ENCODE assay signal across 23 mouse cellular contexts in genomic region chr11:29148901-29149300, GRCm38 (mm10). TPM values are rescaled to one million over a fixed set of nuclear protein-coding genes. Genes with fewer than 3 reads are reported as not detected.
A peak's percentile ranks its signal among the peaks of the same experiment; 100 is the strongest.
DNase-seq lines count a peak whose midpoint lies in the region; ATAC-seq and TF ChIP-seq lines count a peak whose summit lies in the region.
"Had no signal": no experiment of that assay in that cellular context is flagged by ENCODE, and none has a peak within 500 bp of the region (broad histone marks: within the 10 kb centered on the region; RNA-seq: fewer than 3 reads in every experiment).

No protein-coding gene starts in this region.

- H3K27me3 ChIP-seq in G1E (ENCODE audit: insufficient read depth, low read length) = no peaks in the 10 kb centered on the region
- no peaks in the 10 kb centered on the region for H3K27me3 ChIP-seq in kidney, embryonic 16.5 days (ENCODE audit: insufficient read depth, low read length)
- H3K27me3 ChIP-seq: embryonic facial prominence, embryonic 12.5 days; forebrain, embryonic 12.5 days; heart, embryonic 15.5 days; Patski had no signal

- 96% methylated on average over 2 of the region's 2 CpGs for WGBS in kidney, embryonic 16.5 days

- H3K36me3 ChIP-seq in G1E (replicated peaks) = peaks cover 68% of the 10 kb centered on the region
- peaks cover 24% of the 10 kb centered on the region for H3K36me3 ChIP-seq in kidney, embryonic 16.5 days (ENCODE audit: insufficient read depth, low read length)

- H3K4me2 ChIP-seq in kidney, embryonic 16.5 days (replicated peaks; ENCODE audit: low read depth, low read length) = no peak overlapping the region
- H3K4me2 ChIP-seq: embryonic facial prominence, embryonic 12.5 days; forebrain, embryonic 12.5 days; heart, embryonic 11.5 days; heart, embryonic 15.5 days; hindbrain, embryonic 14.5 days had no signal

- H3K9ac ChIP-seq in kidney, embryonic 16.5 days (replicated peaks; ENCODE audit: low read length) = no peak overlapping the region
- H3K9ac ChIP-seq: embryonic facial prominence, embryonic 12.5 days; forebrain, embryonic 12.5 days; heart, embryonic 15.5 days; hindbrain, embryonic 14.5 days had no signal

- peak; percentile 49; the same call in 1 of the 2 replicates for ATAC-seq in G1E (ENCODE audit: extremely low read depth, insufficient number of reproducible peaks, low FRiP score, poor library complexity, severe bottlenecking)
- peak; percentile 80 for ATAC-seq in granulocyte monocyte progenitor cell, adult 5-6 weeks (replicated peaks; ENCODE audit: poor library complexity, severe bottlenecking)
- ATAC-seq in neutrophil, adult 5-6 weeks (ENCODE audit: extremely low read depth, insufficient number of reproducible peaks, low FRiP score, poor library complexity, severe bottlenecking) = peak; percentile 66; the same call in 1 of the 2 replicates
- ATAC-seq in erythroblast, adult 5-6 weeks (replicated peaks; ENCODE audit: low FRiP score, poor library complexity, severe bottlenecking) = no peak
- no peak for ATAC-seq in kidney, embryonic 16.5 days (ENCODE audit: low FRiP score, low TSS enrichment)
- ATAC-seq: activated CD4-positive, CD25-positive, alpha-beta regulatory T cell, adult 4 months; forebrain, embryonic 16.5 days; Patski had no signal

- no peak for TF ChIP-seq CTCF in G1E (IDR thresholded peaks at IDR 0.05; ENCODE audit: low read depth, low read length)

- DNase-seq in A20 (ENCODE audit: low read depth, low spot score) (peak; percentile 53), G1E (ENCODE audit: low spot score) (no peak)
- no peak for DNase-seq in thymus, postnatal 10 days (ENCODE audit: low spot score in 2 of 2)
- DNase-seq: adrenal gland, adult 2 months; adrenal gland, postnatal 36 days; cerebellum, adult 11 months; cerebellum, adult 8-10 months; cerebellum, postnatal 14 days; gastrocnemius, postnatal 10 days; heart, adult 2 months had no signal

- no peak overlapping the region for H3K27ac ChIP-seq in kidney, embryonic 16.5 days (ENCODE audit: low read length)
- H3K27ac ChIP-seq: embryonic facial prominence, embryonic 12.5 days; forebrain, embryonic 12.5 days; heart, adult 2 months; heart, embryonic 15.5 days; hindbrain, embryonic 10.5 days; hindbrain, embryonic 14.5 days had no signal

- H3K4me3 ChIP-seq in G1E (ENCODE audit: low read depth, low read length) = no peak overlapping the region
- no peak overlapping the region for H3K4me3 ChIP-seq in kidney, embryonic 16.5 days (ENCODE audit: low read length)
- H3K4me3 ChIP-seq: embryonic facial prominence, embryonic 12.5 days; forebrain, embryonic 12.5 days; heart, adult 2 months; heart, embryonic 15.5 days; hindbrain, embryonic 10.5 days had no signal

- H3K9me3 ChIP-seq in G1E (replicated peaks) = no peaks in the 10 kb centered on the region
- H3K9me3 ChIP-seq in kidney, embryonic 16.5 days (ENCODE audit: low read length) = no peaks in the 10 kb centered on the region
- H3K9me3 ChIP-seq: embryonic facial prominence, embryonic 12.5 days; forebrain, embryonic 12.5 days; heart, embryonic 15.5 days; hindbrain, embryonic 10.5 days had no signal

- no peaks in the 10 kb centered on the region for H3K4me1 ChIP-seq in G1E (ENCODE audit: insufficient read depth, low read depth, low read length)
- no peaks in the 10 kb centered on the region for H3K4me1 ChIP-seq in kidney, embryonic 16.5 days (ENCODE audit: insufficient read depth, low read length)
- H3K4me1 ChIP-seq: embryonic facial prominence, embryonic 12.5 days; forebrain, embryonic 12.5 days; heart, embryonic 15.5 days; hindbrain, embryonic 10.5 days had no signal

RNA-seq across cellular contexts. Expression of gene Pnpt1, which starts 18.4 kb away (rescaled TPM):
- total RNA-seq in G1E (2014; fragmentation: Nextera tagmentation) (69.2 and 87.0 TPM in 2 replicates), G1E (2017) (67.6 and 68.7 TPM in 2 replicates)
- polyA plus RNA-seq in G1E (2012) = 202 and 234 TPM in 2 replicates
- total RNA-seq in granulocyte monocyte progenitor cell, adult 5-6 weeks (2014; fragmentation: Nextera tagmentation) = 41.0 and 45.3 TPM in 2 replicates
- 45.4 and 59.7 TPM in 2 replicates for total RNA-seq in granulocyte monocyte progenitor cell, adult 5-6 weeks (2017)
- total RNA-seq in neutrophil, adult 5-6 weeks (2017) = 28.7 and 31.9 TPM in 2 replicates
- 23.1 and 36.8 TPM in 2 replicates for total RNA-seq in erythroblast, adult 5-6 weeks (2015; ENCODE audit: low replicate concordance)
- total RNA-seq in erythroblast, adult 5-6 weeks (2017; ENCODE audit: low replicate concordance) = 17.1 and 20.4 TPM in 2 replicates
- polyA plus RNA-seq in kidney, embryonic 16.5 days (2015; fragmentation: Nextera tagmentation; extraction: Ambion mirVana) = 45.0 and 46.1 TPM in 2 replicates

RNA-seq across cellular contexts. Expression of gene Ppp4r3b, which starts 23.8 kb away (rescaled TPM):
- total RNA-seq in G1E (2014; fragmentation: Nextera tagmentation) (142 and 152 TPM in 2 replicates), G1E (2017) (185 and 225 TPM in 2 replicates)
- polyA plus RNA-seq in G1E (2012) = 34.0 and 35.6 TPM in 2 replicates
- total RNA-seq in granulocyte monocyte progenitor cell, adult 5-6 weeks (2014; fragmentation: Nextera tagmentation) = 52.5 and 72.2 TPM in 2 replicates
- 97.1 and 143 TPM in 2 replicates for total RNA-seq in granulocyte monocyte progenitor cell, adult 5-6 weeks (2017)
- total RNA-seq in neutrophil, adult 5-6 weeks (2017) = 196 TPM in 2 replicates
- 118 and 121 TPM in 2 replicates for total RNA-seq in erythroblast, adult 5-6 weeks (2015; ENCODE audit: low replicate concordance)
- 120 and 127 TPM in 2 replicates for total RNA-seq in erythroblast, adult 5-6 weeks (2017; ENCODE audit: low replicate concordance)
- 82.6 and 90.8 TPM in 2 replicates for polyA plus RNA-seq in kidney, embryonic 16.5 days (2015; fragmentation: Nextera tagmentation; extraction: Ambion mirVana)

Comparison
In these comparisons a context has a peak if more than half of its experiments do, and no peak if none do; other contexts are left out.
1. ATAC-seq: peak in G1E (single experiment), granulocyte monocyte progenitor cell, adult 5-6 weeks (single experiment) and neutrophil, adult 5-6 weeks (single experiment); none in erythroblast, adult 5-6 weeks (single experiment) and kidney, embryonic 16.5 days (single experiment).